Mouse (Mus musculus): Measurements from ENCODE around the gene Tubgcp2. TPM values are rescaled to one million over a fixed set of nuclear protein-coding genes. Genes with fewer than 3 reads are reported as not detected.
A peak's percentile ranks its signal among the peaks of the same experiment; 100 is the strongest.

Gene Tubgcp2
- total and polyA plus RNA-seq, 3 experiments, result 27.1 to 43.6 TPM; not detected in 1

DNA sequence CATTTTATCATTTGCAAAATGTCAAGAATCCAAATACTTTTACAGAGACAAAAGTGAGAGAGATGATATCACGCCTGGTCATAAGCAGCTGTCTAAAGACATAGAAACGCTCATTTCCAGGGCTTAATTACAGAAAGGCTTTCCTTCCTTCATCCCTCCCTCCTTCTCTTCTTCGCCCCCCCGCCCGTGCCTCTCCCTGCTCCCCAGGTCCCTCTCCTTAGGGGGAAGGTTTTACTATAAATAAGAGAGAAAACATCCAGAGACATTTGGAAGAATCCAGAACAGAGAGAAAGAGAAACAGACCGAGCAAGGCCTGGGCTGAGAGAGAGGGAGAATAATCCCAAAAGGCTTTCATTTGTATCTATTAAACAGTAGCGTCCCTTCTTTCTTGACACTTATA lies 1.0 kb downstream of the Tubgcp2 start:
- H3K9me3 ChIP-seq (replicated peaks; ENCODE audit: insufficient read depth, low read length), result no peaks in the 10 kb centered on the region
- peak overlapping the region; percentile 41 for H3K27ac ChIP-seq (ENCODE audit: control insufficient read depth, low read depth, low read length)
- H3K9ac ChIP-seq (ENCODE audit: control insufficient read depth, low read depth, low read length, poor library complexity, severe bottlenecking), result peak overlapping the region; percentile 93
- DNase-seq (ENCODE audit: low read depth, low spot score), result no peak
- H3K36me3 ChIP-seq (ENCODE audit: control insufficient read depth in 1 of 2, insufficient read depth in 2 of 2, low read length in 2 of 2), result peaks cover 6 to 7% of the 10 kb centered on the region in 2 experiments; a peak in 3 of 4 replicates
- no peak for TF ChIP-seq USF1 (IDR thresholded peaks at IDR 0.05; ENCODE audit: low read depth, low read length)
- TF ChIP-seq CHD1 (IDR thresholded peaks at IDR 0.05; ENCODE audit: low read depth, low read length), result 0 out of 2 replicates have a peak, but pooled peaks have one; percentile 58
- H3K4me1 ChIP-seq (ENCODE audit: control insufficient read depth in 1 of 2, insufficient read depth in 2 of 2, low read length in 2 of 2), result peaks cover 0 to 11% of the 10 kb centered on the region in 2 experiments; a peak in 2 of 4 replicates
- H3K27me3 ChIP-seq (ENCODE audit: control insufficient read depth in 1 of 2, insufficient read depth in 2 of 2, low read length in 2 of 2), result no peaks in the 10 kb centered on the region
- peaks cover 9% of the 10 kb centered on the region for H3K79me2 ChIP-seq (ENCODE audit: control insufficient read depth, insufficient read depth, low read length, poor library complexity)
- peak overlapping the region; percentile 61 to 89 for H3K4me3 ChIP-seq (ENCODE audit: control insufficient read depth in 1 of 2, insufficient read depth in 1 of 2, low read depth in 2 of 2, low read length in 2 of 2)

DNA sequence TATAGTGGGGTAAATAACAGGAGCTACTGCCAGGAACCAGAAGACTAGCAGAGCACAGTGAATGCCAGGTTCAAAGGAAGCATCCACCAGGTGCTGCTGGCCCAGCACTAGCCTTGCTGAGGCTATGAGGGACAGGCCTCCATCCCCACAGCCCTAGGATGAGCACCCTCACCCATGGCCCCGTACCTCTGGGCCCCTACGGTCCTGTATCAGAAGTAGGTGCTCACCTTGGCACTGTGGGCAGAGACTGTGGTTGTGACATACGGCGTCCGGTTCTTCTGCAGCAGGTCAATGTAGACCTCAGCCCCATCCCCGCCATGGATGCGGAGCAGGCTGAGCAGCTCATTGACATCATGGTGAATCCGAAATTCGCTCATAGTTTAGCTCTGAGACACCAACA lies 3.1 kb downstream of the Tubgcp2 start:
- Histone ChIP-seq H3K9me3 (replicated peaks; ENCODE audit: insufficient read depth, low read length) (no peaks in the 10 kb centered on the region), H3K27ac (ENCODE audit: control insufficient read depth, low read depth, low read length) (no peak overlapping the region), H3K36me3 (ENCODE audit: control insufficient read depth in 1 of 2, insufficient read depth in 2 of 2, low read length in 2 of 2) (peaks cover 6 to 26% of the 10 kb centered on the region in 2 experiments; a peak in 3 of 4 replicates), H3K9ac (ENCODE audit: control insufficient read depth, low read depth, low read length, poor library complexity, severe bottlenecking) (no peak overlapping the region), H3K4me3 (ENCODE audit: control insufficient read depth in 1 of 2, insufficient read depth in 1 of 2, low read depth in 2 of 2, low read length in 2 of 2) (no peak overlapping the region), H3K4me1 (ENCODE audit: control insufficient read depth in 1 of 2, insufficient read depth in 2 of 2, low read length in 2 of 2) (peaks cover 0 to 11% of the 10 kb centered on the region in 2 experiments; a peak in 2 of 4 replicates), H3K79me2 (ENCODE audit: control insufficient read depth, insufficient read depth, low read length, poor library complexity) (peaks cover 9% of the 10 kb centered on the region), H3K27me3 (ENCODE audit: control insufficient read depth in 1 of 2, insufficient read depth in 2 of 2, low read length in 2 of 2) (no peaks in the 10 kb centered on the region)
- no peak for DNase-seq (ENCODE audit: low read depth, low spot score)
- TF ChIP-seq USF1 (IDR thresholded peaks at IDR 0.05; ENCODE audit: low read depth, low read length) (no peak), CHD1 (IDR thresholded peaks at IDR 0.05; ENCODE audit: low read depth, low read length) (no peak), TAL1 (IDR thresholded peaks at IDR 0.05; ENCODE audit: low read length) (no peak), RCOR1 (IDR thresholded peaks at IDR 0.05; ENCODE audit: low read depth, low read length) (no peak), E2F4 (IDR thresholded peaks at IDR 0.05; ENCODE audit: borderline replicate concordance, low read depth, low read length) (no peak), CTCF (IDR thresholded peaks at IDR 0.05 in 2 of 3, conservative IDR thresholded peaks at IDR 0.05 in 1 of 3; ENCODE audit: control insufficient read depth in 1 of 3, insufficient read depth in 1 of 3, low read depth in 2 of 3, low read length in 3 of 3, poor library complexity in 1 of 3, severe bottlenecking in 1 of 3) (no peak), ZNF384 (IDR thresholded peaks at IDR 0.05; ENCODE audit: low read depth, low read length) (no peak), CHD2 (IDR thresholded peaks at IDR 0.05; ENCODE audit: low read length) (no peak)

DNA sequence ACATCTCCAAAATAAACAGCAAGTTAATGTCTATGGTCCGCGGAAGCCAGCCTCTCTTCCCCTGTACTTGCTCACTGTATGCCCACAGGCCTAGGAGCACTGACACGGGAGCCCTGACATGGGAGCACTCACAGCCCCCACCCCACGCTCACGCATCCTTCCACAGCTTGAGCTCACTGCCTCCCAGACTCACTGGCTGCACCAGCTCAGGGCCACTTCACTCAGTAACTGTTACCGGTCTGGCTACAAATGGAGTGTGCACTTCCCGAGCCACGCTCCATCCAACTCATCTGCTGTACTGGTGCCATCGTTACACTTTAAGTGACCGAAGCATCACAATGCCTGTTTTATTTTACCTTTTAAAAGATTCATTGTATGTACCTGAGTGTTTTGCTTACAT lies 4.1 kb downstream of the Tubgcp2 start:
- no peak overlapping the region for H3K4me3 ChIP-seq (ENCODE audit: control insufficient read depth in 1 of 2, insufficient read depth in 1 of 2, low read depth in 2 of 2, low read length in 2 of 2)
- no peaks in the 10 kb centered on the region for H3K9me3 ChIP-seq (replicated peaks; ENCODE audit: insufficient read depth, low read length)
- H3K9ac ChIP-seq (ENCODE audit: control insufficient read depth, low read depth, low read length, poor library complexity, severe bottlenecking), result no peak overlapping the region
- H3K27me3 ChIP-seq (ENCODE audit: control insufficient read depth in 1 of 2, insufficient read depth in 2 of 2, low read length in 2 of 2), result no peaks in the 10 kb centered on the region
- H3K79me2 ChIP-seq (ENCODE audit: control insufficient read depth, insufficient read depth, low read length, poor library complexity), result peaks cover 9% of the 10 kb centered on the region
- peaks cover 0 to 11% of the 10 kb centered on the region in 2 experiments; a peak in 2 of 4 replicates for H3K4me1 ChIP-seq (ENCODE audit: control insufficient read depth in 1 of 2, insufficient read depth in 2 of 2, low read length in 2 of 2)
- no peak overlapping the region for H3K27ac ChIP-seq (ENCODE audit: control insufficient read depth, low read depth, low read length)
- peaks cover 6 to 26% of the 10 kb centered on the region in 2 experiments; a peak in 3 of 4 replicates for H3K36me3 ChIP-seq (ENCODE audit: control insufficient read depth in 1 of 2, insufficient read depth in 2 of 2, low read length in 2 of 2)
- no peak for DNase-seq (ENCODE audit: low read depth, low spot score)
- TF ChIP-seq UBTF (IDR thresholded peaks at IDR 0.05; ENCODE audit: borderline replicate concordance, insufficient read depth, low read depth, low read length) (no peak), SIN3A (IDR thresholded peaks at IDR 0.05; ENCODE audit: low read length) (no peak), ELF1 (IDR thresholded peaks at IDR 0.05; ENCODE audit: low read depth, low read length) (no peak), ZNF384 (IDR thresholded peaks at IDR 0.05; ENCODE audit: low read depth, low read length) (no peak), USF2 (IDR thresholded peaks at IDR 0.05; ENCODE audit: borderline replicate concordance in 1 of 2, insufficient read depth in 1 of 2, low read depth in 1 of 2, low read length in 2 of 2) (no peak), MYC (IDR thresholded peaks at IDR 0.05; ENCODE audit: low read depth, low read length) (no peak), CHD2 (IDR thresholded peaks at IDR 0.05; ENCODE audit: low read length) (no peak), MAFK (IDR thresholded peaks at IDR 0.05; ENCODE audit: borderline replicate concordance, low read depth, low read length) (no peak), ZC3H11A (IDR thresholded peaks at IDR 0.05; ENCODE audit: low read depth, low read length) (no peak), JUND (IDR thresholded peaks at IDR 0.05; ENCODE audit: low read depth, low read length) (no peak), ETS1 (IDR thresholded peaks at IDR 0.05; ENCODE audit: low read depth, low read length) (no peak), TAL1 (IDR thresholded peaks at IDR 0.05; ENCODE audit: low read length) (no peak), SMC3 (IDR thresholded peaks at IDR 0.05; ENCODE audit: low read depth, low read length) (no peak), MYB (IDR thresholded peaks at IDR 0.05; ENCODE audit: low read depth, low read length) (no peak), POLR2A (IDR thresholded peaks at IDR 0.05; ENCODE audit: control insufficient read depth in 1 of 2, insufficient read depth in 1 of 2, low read depth in 1 of 2, low read length in 2 of 2, poor library complexity in 1 of 2) (no peak), POLR2AphosphoS5 (IDR thresholded peaks at IDR 0.05; ENCODE audit: borderline replicate concordance, low read depth, low read length) (no peak)
